Mouse (Mus musculus) MEL (cell line): ENCODE measurements around the gene Creb5.

Source experiments
- CTCF ChIP-seq, 3 experiments: IDR thresholded peaks in 2 of 3; conservative IDR thresholded peaks in 1 of 3; 2 replicates each; pipeline ENCODE4 v1.5.1; 2011 to 2012; ENCODE audit warnings: low read length in 3 of 3, low read depth in 2 of 3, mild to moderate bottlenecking in 2 of 3, improper control_type of control experiment in 1 of 3, inconsistent platforms in 1 of 3, mixed read lengths in 1 of 3, moderate library complexity in 1 of 3; ENCODE audit not compliant: control insufficient read depth in 1 of 3, insufficient read depth in 1 of 3, poor library complexity in 1 of 3, severe bottlenecking in 1 of 3
- EP300 ChIP-seq, 2 experiments: IDR thresholded peaks; 2 replicates each; pipeline ENCODE4 v1.6.1; 2011; ENCODE audit warnings: improper control_type of control experiment in 2 of 2, low read length in 2 of 2, low read depth in 1 of 2, mild to moderate bottlenecking in 1 of 2
- GABPA ChIP-seq: IDR thresholded peaks from 2 replicates; pipeline ENCODE4 v1.6.1; 2012; ENCODE audit warnings: low read depth, mild to moderate bottlenecking, inconsistent platforms, low read length, improper control_type of control experiment, moderate library complexity
- JUND ChIP-seq: IDR thresholded peaks from 2 replicates; pipeline ENCODE4 v1.6.1; 2011; ENCODE audit warnings: low read depth, mild to moderate bottlenecking, improper control_type of control experiment, low read length
- KAT2A ChIP-seq: conservative IDR thresholded peaks from 2 replicates; pipeline ENCODE4 v1.6.1; 2012; ENCODE audit warnings: low read depth, low read length, improper control_type of control experiment, inconsistent platforms
- MAFK ChIP-seq: IDR thresholded peaks from 2 replicates; pipeline ENCODE4 v1.6.1; 2011; ENCODE audit warnings: low read depth, mild to moderate bottlenecking, low read length, improper control_type of control experiment, borderline replicate concordance
- MEF2A ChIP-seq: IDR thresholded peaks from 2 replicates; pipeline ENCODE4 v1.6.1; 2014; ENCODE audit warnings: low read depth, mild to moderate bottlenecking, inconsistent platforms, low read length, improper control_type of control experiment; ENCODE audit not compliant: poor library complexity, insufficient replicate concordance, severe bottlenecking; ENCODE audit errors: extremely low read depth
- MXI1 ChIP-seq: IDR thresholded peaks from 2 replicates; pipeline ENCODE4 v1.6.1; 2011; ENCODE audit warnings: mild to moderate bottlenecking, low read depth, low read length, improper control_type of control experiment
- POLR2A ChIP-seq, 2 experiments: IDR thresholded peaks; 2 replicates each; pipeline ENCODE4 v1.6.1; 2011 to 2012; ENCODE audit warnings: low read length in 2 of 2, mild to moderate bottlenecking in 2 of 2, control low read depth in 1 of 2, improper control_type of control experiment in 1 of 2, low read depth in 1 of 2, moderate library complexity in 1 of 2; ENCODE audit not compliant: control insufficient read depth in 1 of 2, insufficient read depth in 1 of 2, poor library complexity in 1 of 2
- POLR2AphosphoS2 ChIP-seq: IDR thresholded peaks from 2 replicates; pipeline ENCODE4 v1.6.1; 2011; ENCODE audit warnings: low read length, improper control_type of control experiment
- TAL1 ChIP-seq: IDR thresholded peaks from 2 replicates; pipeline ENCODE4 v1.6.1; 2012; ENCODE audit warnings: mild to moderate bottlenecking, inconsistent platforms, low read length, moderate library complexity, mixed read lengths
- USF1 ChIP-seq: IDR thresholded peaks from 2 replicates; pipeline ENCODE4 v1.6.1; 2014; ENCODE audit warnings: low read depth, mild to moderate bottlenecking, inconsistent platforms, low read length, improper control_type of control experiment, moderate library complexity

GRCm38 (mm10) chr6:53472751-53473150 is 185.7 kb downstream of the Creb5 start:
- TF ChIP-seq MXI1 (no peak), POLR2A (IDR thresholded peaks at IDR 0.05; ENCODE audit: control insufficient read depth in 1 of 2, insufficient read depth in 1 of 2, low read depth in 1 of 2, low read length in 2 of 2, poor library complexity in 1 of 2) (no peak), JUND (no peak), MEF2A (no peak), EP300 (IDR thresholded peaks at IDR 0.05; ENCODE audit: low read depth in 1 of 2, low read length in 2 of 2) (no peak), CTCF (IDR thresholded peaks at IDR 0.05 in 2 of 3, conservative IDR thresholded peaks at IDR 0.05 in 1 of 3; ENCODE audit: control insufficient read depth in 1 of 3, insufficient read depth in 1 of 3, low read depth in 2 of 3, low read length in 3 of 3, poor library complexity in 1 of 3, severe bottlenecking in 1 of 3) (no peak), TAL1 (no peak), USF1 (no peak), MAFK (no peak), POLR2AphosphoS2 (no peak), KAT2A (no peak), GABPA (no peak)
